Comparison of ENCODE assay signal across 8 mouse cellular contexts in the genomic region with DNA sequence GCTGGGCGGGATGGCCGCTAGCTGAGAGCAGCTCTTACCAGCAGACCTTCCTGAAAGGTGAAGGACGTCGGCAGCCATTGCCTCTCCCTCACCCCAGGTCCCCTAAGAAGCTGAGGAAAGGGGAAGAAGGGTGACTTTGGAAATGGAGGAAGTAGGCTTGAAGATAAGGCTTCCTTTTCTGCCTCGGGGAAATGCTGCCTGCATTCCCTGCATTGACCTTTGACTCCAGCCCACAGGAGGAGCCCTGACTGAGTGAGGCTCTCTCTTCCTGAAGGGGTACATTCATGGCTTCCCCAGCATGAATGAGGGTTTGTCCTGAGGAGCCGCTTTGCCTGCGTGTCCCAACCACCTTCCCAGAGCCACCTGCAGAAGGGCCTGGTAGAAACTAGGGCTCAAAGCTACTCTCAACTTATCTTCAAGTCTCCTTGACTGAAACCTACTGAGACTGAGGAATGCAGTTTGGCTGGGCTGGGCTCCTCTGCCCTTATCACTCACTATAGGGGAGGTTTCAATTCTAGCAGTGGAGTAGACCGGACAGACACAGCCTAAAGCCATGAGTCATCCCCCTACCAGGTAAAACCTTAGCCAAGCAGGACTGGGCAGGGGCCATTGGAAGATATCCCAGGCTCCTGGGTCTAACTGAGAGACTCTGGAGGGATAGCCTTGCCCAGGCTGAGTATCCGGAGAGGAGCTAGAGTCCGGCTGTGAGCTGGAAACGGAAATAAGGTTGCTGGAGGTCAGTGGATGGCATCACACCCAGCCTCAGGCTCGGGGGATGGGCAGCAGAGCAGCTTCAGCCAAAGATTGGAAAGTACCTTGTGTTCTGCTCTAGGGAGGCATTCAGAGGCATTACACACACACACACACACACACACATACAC. TPM values are rescaled to one million over a fixed set of nuclear protein-coding genes. Genes with fewer than 3 reads are reported as not detected.
DNase-seq lines count a peak whose midpoint lies in the region; ATAC-seq and TF ChIP-seq lines count a peak whose summit lies in the region.

No protein-coding gene starts in this region.

- peak overlapping the region; percentile 59 for H3K27ac ChIP-seq in heart, embryonic 13.5 days (replicated peaks)
- H3K27ac ChIP-seq in limb, embryonic 15.5 days: peak overlapping the region; percentile 48; the same call in 1 of the 2 replicates

- H3K4me1 ChIP-seq in E14TG2a.4 (replicated peaks; ENCODE audit: low read depth, low read length): peaks cover 98% of the 10 kb centered on the region
- H3K4me1 ChIP-seq in heart, embryonic 13.5 days: peaks cover 31% of the 10 kb centered on the region
- peaks cover 7% of the 10 kb centered on the region for H3K4me1 ChIP-seq in limb, embryonic 15.5 days

- WGBS in heart, embryonic 13.5 days: 25% methylated on average over 12 of the region's 12 CpGs
- WGBS in limb, embryonic 15.5 days: 47% methylated on average over 12 of the region's 12 CpGs

- no peak for TF ChIP-seq CTCF in E14TG2a.4 (conservative IDR thresholded peaks at IDR 0.05; ENCODE audit: low read length)

- H3K36me3 ChIP-seq in E14TG2a.4 (ENCODE audit: insufficient read depth, low read length): peaks cover 43% of the 10 kb centered on the region
- no peaks in the 10 kb centered on the region for H3K36me3 ChIP-seq in heart, embryonic 13.5 days
- H3K36me3 ChIP-seq in limb, embryonic 15.5 days: no peaks in the 10 kb centered on the region

- no peaks in the 10 kb centered on the region for H3K9me3 ChIP-seq in E14TG2a.4 (ENCODE audit: low read length)
- no peaks in the 10 kb centered on the region for H3K9me3 ChIP-seq in heart, embryonic 13.5 days
- H3K9me3 ChIP-seq in limb, embryonic 15.5 days: no peaks in the 10 kb centered on the region

- H3K4me3 ChIP-seq in E14TG2a.4 (replicated peaks; ENCODE audit: low read length): peak overlapping the region; percentile 45
- no peak overlapping the region for H3K4me3 ChIP-seq in heart, embryonic 13.5 days
- H3K4me3 ChIP-seq in limb, embryonic 15.5 days: no peak overlapping the region

- no peaks in the 10 kb centered on the region for H3K27me3 ChIP-seq in E14TG2a.4 (ENCODE audit: insufficient read depth, low read length)
- H3K27me3 ChIP-seq in heart, embryonic 13.5 days (replicated peaks): no peaks in the 10 kb centered on the region
- no peaks in the 10 kb centered on the region for H3K27me3 ChIP-seq in limb, embryonic 15.5 days

- H3K4me2 ChIP-seq in heart, embryonic 13.5 days: 0 out of 2 replicates have a peak overlapping the region, but pooled peaks have one; percentile 8
- H3K4me2 ChIP-seq in limb, embryonic 15.5 days: no peak overlapping the region

- 0 out of 2 replicates have a peak, but pooled peaks have one; percentile 40 for ATAC-seq in heart, embryonic 13.5 days (ENCODE audit: extremely low read depth, insufficient number of reproducible peaks, low FRiP score, low TSS enrichment)
- no peak for ATAC-seq in limb, embryonic 15.5 days (ENCODE audit: insufficient number of reproducible peaks, low FRiP score, low TSS enrichment, low read depth)

- peak; percentile 67 for DNase-seq in adrenal gland, adult 8-10 months
- peak; percentile 56 for DNase-seq in skeletal muscle tissue, adult 2 months (ENCODE audit: low read depth, low spot score)
- no peak for DNase-seq in right cerebral cortex, postnatal 14 days
- no peak for DNase-seq in retina, postnatal 1 day
- DNase-seq in natural killer cell, adult 2 months (ENCODE audit: low spot score in 2 of 2): no peak

- H3K9ac ChIP-seq in heart, embryonic 13.5 days: no peak overlapping the region
- no peak overlapping the region for H3K9ac ChIP-seq in limb, embryonic 15.5 days

RNA-seq across cellular contexts. Expression of gene Slc37a1, which starts 18.5 kb away (rescaled TPM):
- 10 to 100 TPM; 13.1 to 26.4 (median 22.5) TPM for total RNA-seq in adrenal gland, adult 8-10 months (2022)
- polyA plus RNA-seq in heart, embryonic 13.5 days (2015; fragmentation: Nextera tagmentation; extraction: Ambion mirVana): 6.5 and 6.7 TPM in 2 replicates
- 3.3 and 4.0 TPM in 2 replicates for polyA plus RNA-seq in limb, embryonic 15.5 days (2015; fragmentation: Nextera tagmentation; extraction: Ambion mirVana)

RNA-seq across cellular contexts. Expression of gene Rsph1, which starts 28.0 kb away (rescaled TPM):
- 10 to 100 TPM in 2 of 4 experiments, 1 to 10 TPM in 2; 3.9 to 14.9 (median 9.1) TPM for total RNA-seq in adrenal gland, adult 8-10 months (2022)
- 1.4 and 1.6 TPM in 2 replicates for polyA plus RNA-seq in heart, embryonic 13.5 days (2015; fragmentation: Nextera tagmentation; extraction: Ambion mirVana)
- 0.57 and 0.70 TPM in 2 replicates for polyA plus RNA-seq in limb, embryonic 15.5 days (2015; fragmentation: Nextera tagmentation; extraction: Ambion mirVana)

Comparison
In these comparisons a context has a peak if more than half of its experiments do, and no peak if none do; other contexts are left out.
1. DNase-seq: peak in adrenal gland, adult 8-10 months (single experiment) and skeletal muscle tissue, adult 2 months (single experiment); none in right cerebral cortex, postnatal 14 days (single experiment), retina, postnatal 1 day (single experiment) and natural killer cell, adult 2 months (0 of 2).